Mouse (Mus musculus) C2C12 (cell line): ENCODE results near the gene Pold1. TPM values are rescaled to one million over a fixed set of nuclear protein-coding genes. Genes with fewer than 3 reads are reported as not detected.
A peak's percentile ranks its signal among the peaks of the same experiment; 100 is the strongest.

Experiments
- H3K27me3 ChIP-seq: one replicate; pipeline ENCODE4 v1.6.1; 2011; ENCODE audit not compliant: control insufficient read depth, insufficient read depth, insufficient read length
- H3K36me3 ChIP-seq: one replicate; pipeline ENCODE4 v1.6.1; 2011; ENCODE audit not compliant: control insufficient read depth, insufficient read depth
- H3K4me3 ChIP-seq: one replicate; pipeline ENCODE4 v1.5.1; 2011; ENCODE audit warnings: mild to moderate bottlenecking, control low read depth; ENCODE audit not compliant: poor library complexity, insufficient read depth, severe bottlenecking
- H3K79me2 ChIP-seq: one replicate; pipeline ENCODE4 v1.6.1; 2011; ENCODE audit not compliant: control insufficient read depth, insufficient read depth
- H3K79me3 ChIP-seq: one replicate; pipeline ENCODE4 v1.6.1; 2011; ENCODE audit warnings: low read depth, control low read depth
- H3ac ChIP-seq: one replicate; pipeline ENCODE3; 2011; ENCODE audit warnings: low read depth; ENCODE audit not compliant: control insufficient read depth, insufficient read length
- CEBPB ChIP-seq: IDR thresholded peaks from one replicate; pipeline ENCODE4 v1.6.1; 2011; ENCODE audit warnings: low read depth, mild to moderate bottlenecking, control low read depth, moderate library complexity
- CTCF ChIP-seq: IDR thresholded peaks from one replicate; pipeline ENCODE4 v1.5.1; 2011; ENCODE audit not compliant: control insufficient read depth, insufficient read depth, insufficient read length
- FOSL1 ChIP-seq: IDR thresholded peaks from one replicate; pipeline ENCODE4 v1.8.0; 2011; ENCODE audit warnings: mild to moderate bottlenecking, low read length; ENCODE audit not compliant: poor library complexity, insufficient read depth, severe bottlenecking
- MAX ChIP-seq: IDR thresholded peaks from one replicate; pipeline ENCODE4 v1.6.1; 2011; ENCODE audit warnings: mild to moderate bottlenecking, control low read depth
- MYOD1 ChIP-seq: IDR thresholded peaks from one replicate; pipeline ENCODE4 v1.6.1; 2011; ENCODE audit warnings: low read depth; ENCODE audit not compliant: control insufficient read depth, insufficient read length
- MYOG ChIP-seq: IDR thresholded peaks from one replicate; pipeline ENCODE4 v1.6.1; 2011; ENCODE audit not compliant: control insufficient read depth, insufficient read length; ENCODE audit errors: extremely low read depth
- USF1 ChIP-seq: IDR thresholded peaks from one replicate; pipeline ENCODE4 v1.6.1; 2011; ENCODE audit warnings: low read depth, mild to moderate bottlenecking, control low read depth, moderate library complexity
- polyA plus RNA-seq: library from polyadenylated mRNA; unstranded; fragments of >200 nt; fragmentation: generic; extraction: Trizol; gene quantifications from one replicate; pipeline ENCODE4 v1.2.1, GENCODE M21; 2012; ENCODE audit warnings: missing spikeins

The Pold1 gene
- polyA plus RNA-seq, 1 experiment: 66.1 TPM

DNA sequence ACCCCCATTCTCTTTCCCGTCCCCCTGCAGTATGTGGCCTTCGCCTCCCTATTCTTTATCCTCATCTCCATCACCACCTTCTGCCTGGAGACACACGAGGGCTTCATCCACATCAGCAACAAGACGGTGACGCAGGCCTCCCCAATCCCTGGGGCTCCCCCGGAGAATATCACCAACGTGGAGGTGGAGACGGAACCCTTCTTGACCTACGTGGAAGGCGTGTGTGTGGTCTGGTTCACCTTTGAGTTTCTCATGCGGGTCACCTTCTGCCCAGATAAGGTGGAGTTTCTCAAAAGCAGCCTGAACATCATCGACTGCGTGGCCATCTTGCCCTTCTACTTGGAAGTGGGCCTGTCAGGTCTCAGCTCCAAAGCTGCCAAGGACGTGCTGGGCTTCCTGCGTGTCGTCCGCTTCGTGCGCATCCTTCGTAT lies 46.5 kb upstream of the Pold1 start:
- TF ChIP-seq MYOD1 (no peak), CEBPB (no peak), MAX (no peak), MYOG (no peak), FOSL1 (no peak), CTCF (no peak), USF1 (no peak)
- Histone ChIP-seq H3K79me2 (no peaks in the 10 kb centered on the region), H3K4me3 (no peak overlapping the region), H3K27me3 (peaks cover 36% of the 10 kb centered on the region), H3K36me3 (no peaks in the 10 kb centered on the region), H3ac (no peak overlapping the region), H3K79me3 (no peaks in the 10 kb centered on the region)

- Histone ChIP-seq H3K79me3 (no peaks in the 10 kb centered on the region), H3ac (no peak overlapping the region), H3K27me3 (peaks cover 32% of the 10 kb centered on the region), H3K36me3 (no peaks in the 10 kb centered on the region), H3K4me3 (no peak overlapping the region), H3K79me2 (no peaks in the 10 kb centered on the region)
- TF ChIP-seq MAX: no peak
- TF ChIP-seq MYOD1: no peak
- TF ChIP-seq CEBPB: no peak
- no peak for TF ChIP-seq FOSL1
- no peak for TF ChIP-seq USF1
- no peak for TF ChIP-seq MYOG
- TF ChIP-seq CTCF: no peak
Observed at GRCm38 (mm10) chr7:44594291-44594690, 45.6 kb upstream of the Pold1 start.

DNA sequence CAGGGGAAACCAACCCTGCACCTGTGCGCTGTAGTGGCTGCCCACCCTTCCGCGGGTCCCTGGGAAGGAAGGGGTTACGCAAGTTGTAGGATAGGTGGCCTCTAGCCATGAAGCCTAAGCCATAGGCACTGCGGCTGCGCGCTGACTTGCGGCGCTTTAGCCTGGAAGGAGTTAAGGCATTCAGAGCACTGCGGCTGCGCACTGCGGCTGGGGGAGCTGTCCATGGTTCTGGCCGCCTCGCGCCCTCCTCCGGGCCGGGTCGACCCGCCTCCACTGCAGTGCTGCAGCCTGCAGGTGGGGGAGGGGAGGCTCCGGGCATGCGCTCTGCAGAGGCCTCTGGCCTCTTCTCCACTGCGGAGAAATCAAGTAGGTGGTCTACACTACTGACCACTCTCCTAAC lies 45.1 kb upstream of the Pold1 start:
- H3K79me2 ChIP-seq: no peaks in the 10 kb centered on the region
- TF ChIP-seq FOSL1: no peak
- no peak for TF ChIP-seq CTCF
- H3K36me3 ChIP-seq: no peaks in the 10 kb centered on the region
- H3K79me3 ChIP-seq: no peaks in the 10 kb centered on the region
- no peak overlapping the region for H3K4me3 ChIP-seq
- peaks cover 33% of the 10 kb centered on the region for H3K27me3 ChIP-seq
- H3ac ChIP-seq: no peak overlapping the region

GRCm38 (mm10) chr7:44593051-44593450 lies 44.4 kb upstream of the Pold1 start:
- Histone ChIP-seq H3K27me3 (peaks cover 32% of the 10 kb centered on the region), H3K79me3 (no peaks in the 10 kb centered on the region), H3K4me3 (no peak overlapping the region), H3K79me2 (no peaks in the 10 kb centered on the region), H3K36me3 (no peaks in the 10 kb centered on the region), H3ac (no peak overlapping the region)
- TF ChIP-seq USF1 (no peak), CEBPB (no peak), FOSL1 (no peak), MYOG (no peak), MAX (no peak), MYOD1 (no peak), CTCF (no peak)

- Histone ChIP-seq H3K79me2 (no peaks in the 10 kb centered on the region), H3K27me3 (peaks cover 39% of the 10 kb centered on the region), H3ac (peak overlapping the region; percentile 30), H3K36me3 (no peaks in the 10 kb centered on the region), H3K4me3 (no peak overlapping the region), H3K79me3 (no peaks in the 10 kb centered on the region)
- no peak for TF ChIP-seq CTCF
- TF ChIP-seq MAX: no peak
- TF ChIP-seq FOSL1: no peak
- TF ChIP-seq MYOG: no peak
- TF ChIP-seq USF1: no peak
- no peak for TF ChIP-seq CEBPB
- no peak for TF ChIP-seq MYOD1
Observed at GRCm38 (mm10) chr7:44591348-44592116, 42.9 kb upstream of the Pold1 start.
